Mouse (Mus musculus): ENCODE data around the gene Sertad1.

DNA sequence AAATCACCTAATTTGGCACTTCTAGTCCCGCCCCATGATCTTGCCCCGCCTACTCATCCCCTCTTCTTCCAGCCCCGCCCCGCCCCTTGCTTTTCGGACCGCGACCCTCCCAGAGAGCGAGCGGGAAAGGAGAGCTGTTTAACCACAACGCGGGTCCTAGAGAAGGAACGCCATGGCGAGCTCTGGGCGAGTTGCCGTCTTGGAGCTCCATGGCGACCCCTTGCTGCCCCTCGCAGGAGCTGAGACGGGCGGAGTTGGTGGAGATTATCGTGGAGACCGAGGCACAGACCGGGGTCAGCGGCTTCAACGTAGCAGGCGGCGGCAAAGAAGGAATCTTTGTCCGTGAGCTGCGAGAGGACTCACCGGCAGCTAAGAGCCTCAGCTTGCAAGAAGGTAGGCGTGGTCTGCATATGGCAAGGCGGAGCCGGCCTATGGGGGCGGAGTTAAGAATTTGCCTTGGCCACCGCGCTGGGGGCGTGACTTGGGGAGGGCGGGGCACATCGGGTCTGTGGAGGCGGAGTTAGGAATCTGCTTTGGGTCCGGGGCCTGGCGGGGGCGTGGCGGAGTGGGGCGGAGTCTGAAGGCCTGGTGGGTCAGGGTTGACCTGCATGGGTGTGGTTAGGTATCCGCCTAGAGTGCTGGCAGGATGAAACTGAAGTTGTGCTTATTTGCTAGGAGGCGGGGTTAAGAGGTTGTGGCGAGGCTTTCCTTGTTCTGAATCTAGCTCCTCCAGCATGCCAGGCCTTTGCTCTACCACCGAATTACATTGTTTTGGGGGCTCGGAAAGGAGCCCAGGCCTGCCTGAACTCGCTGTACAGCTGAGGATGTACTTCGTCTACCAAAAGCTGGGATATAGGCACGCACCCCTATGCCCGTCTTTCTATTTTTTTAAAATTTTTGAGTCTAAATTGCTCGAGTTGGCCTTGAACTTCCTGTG, 21.3 kb downstream of the Sertad1 start:
- TF ChIP-seq CTCF (IDR thresholded peaks at IDR 0.05; ENCODE audit: low read depth): peak; percentile 44
- TF ChIP-seq EP300 (IDR thresholded peaks at IDR 0.05; ENCODE audit: low read depth): peak; percentile 45

Measured in liver, postnatal 0 days (tissue).